Mouse (Mus musculus): ENCODE results near the gene Lcn8.

Gene Lcn8

DNA sequence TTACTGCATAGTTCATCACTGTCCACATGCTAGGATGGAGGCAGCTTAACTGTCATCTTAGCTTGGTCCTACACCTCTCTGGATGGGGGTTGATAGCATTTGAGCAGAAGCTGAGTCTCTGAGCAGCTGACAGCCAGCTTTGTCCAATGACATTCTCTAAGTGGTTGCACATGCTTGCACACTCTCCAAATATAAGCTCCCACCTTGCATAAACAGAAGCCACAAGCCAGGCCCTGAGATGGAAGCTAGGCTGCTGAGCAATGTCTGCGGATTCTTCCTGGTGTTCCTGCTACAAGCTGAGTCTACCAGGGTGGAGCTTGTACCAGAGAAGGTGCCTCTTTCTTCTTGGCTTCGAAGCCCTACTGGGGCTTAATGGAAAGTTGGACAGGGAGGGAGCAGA is at the start of gene Lcn8:
Gene Lcn8, plus strand, starts transcription at position 219 of the 400 bp plus-strand sequence.
- no peak for DNase-seq (ENCODE audit: low read depth)

- DNase-seq (ENCODE audit: low read depth) = peak; percentile 65
Observed at GRCm38 (mm10) chr2:25607761-25608622, 44.9 kb upstream of the Lcn8 start, which contains the start of gene Rabl6. Rabl6 (minus strand) TSS chr2:25608521.

DNA sequence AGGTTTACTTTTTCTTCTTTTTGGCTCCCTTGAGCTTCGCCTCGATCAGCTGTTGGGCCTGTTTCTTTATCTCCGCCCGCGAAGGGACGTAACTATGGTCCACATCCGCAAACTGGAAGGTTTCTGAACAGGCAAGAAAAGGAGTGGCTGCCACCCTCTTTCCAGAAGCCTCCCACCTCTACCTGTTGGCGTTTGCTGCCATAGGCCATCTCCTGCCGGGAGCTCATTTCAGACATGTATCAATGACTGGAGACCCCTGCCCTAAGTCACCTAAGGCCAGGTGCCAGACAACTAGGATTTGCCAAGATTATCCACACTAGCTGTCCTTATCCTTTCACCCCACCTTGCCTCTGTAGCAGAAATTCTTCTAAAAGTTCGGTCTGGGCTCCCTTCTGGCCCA is 44.2 kb upstream of the Lcn8 start:
- DNase-seq (ENCODE audit: low read depth) = no peak

DNA sequence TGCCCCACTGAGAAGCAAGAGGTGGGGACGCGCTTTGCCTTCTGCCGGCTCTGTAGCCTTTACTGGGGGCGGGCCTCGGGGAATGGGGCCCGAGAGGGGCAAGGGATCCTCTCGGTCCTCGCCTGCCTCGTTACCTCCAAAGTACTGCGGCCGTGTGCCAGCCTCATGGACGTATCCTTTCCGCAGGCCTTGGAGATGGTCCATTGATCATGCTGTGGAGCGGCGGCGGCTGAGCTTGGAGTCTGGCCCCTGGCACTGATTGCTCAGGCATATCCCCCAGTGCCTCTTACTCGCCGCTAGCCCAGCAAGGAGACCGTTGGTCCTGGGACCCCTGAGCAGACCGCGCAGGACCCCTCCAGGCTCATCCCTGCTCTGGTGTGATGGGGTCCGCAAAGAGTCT is 36.5 kb upstream of the Lcn8 start:
- no peak for DNase-seq (ENCODE audit: low read depth)

DNA sequence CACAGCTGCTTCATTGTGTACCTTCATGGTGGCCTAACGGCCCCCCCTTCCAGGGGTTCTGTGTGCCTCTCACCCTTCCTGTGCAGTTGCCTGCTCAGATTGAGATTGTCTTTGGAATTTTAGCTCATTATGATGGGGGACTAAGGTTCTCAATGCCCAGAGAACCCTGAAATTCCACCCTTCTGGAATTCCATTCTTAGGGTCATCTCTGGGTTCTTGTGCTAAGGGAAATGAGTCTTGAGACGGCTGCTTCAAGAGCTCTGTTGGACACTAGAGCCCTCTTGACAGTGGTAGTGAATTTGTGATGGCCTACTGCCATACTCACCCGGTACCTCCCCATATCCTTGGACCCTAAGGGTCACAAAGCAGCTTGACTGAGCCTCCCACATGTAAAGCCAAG is 35.3 kb upstream of the Lcn8 start, which contains the start of gene Ccdc183:
Gene Ccdc183, minus strand, starts transcription at position 101 of the 400 bp plus-strand sequence.
- DNase-seq (ENCODE audit: low read depth) = no peak

DNA sequence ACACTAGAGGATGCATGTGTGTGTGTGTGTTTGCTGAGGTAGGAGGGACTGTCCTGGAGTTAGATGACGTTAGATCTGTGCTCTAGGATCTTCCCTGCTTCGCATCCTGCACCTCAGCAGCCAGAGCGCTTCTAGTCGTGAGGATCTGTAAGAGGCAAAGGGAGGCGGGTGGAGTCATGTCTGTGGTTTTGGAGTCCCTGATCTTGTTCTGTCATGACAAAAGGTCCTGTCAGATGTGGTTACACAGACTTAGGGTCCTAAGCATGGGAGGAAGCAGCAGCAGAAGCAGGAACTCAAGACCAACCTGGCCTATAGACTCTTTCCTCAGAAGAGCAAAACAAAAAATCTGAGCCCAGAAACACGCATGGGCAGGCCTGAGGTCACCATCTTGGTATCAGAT is 32.5 kb upstream of the Lcn8 start:
- DNase-seq (ENCODE audit: low read depth) = no peak

DNA sequence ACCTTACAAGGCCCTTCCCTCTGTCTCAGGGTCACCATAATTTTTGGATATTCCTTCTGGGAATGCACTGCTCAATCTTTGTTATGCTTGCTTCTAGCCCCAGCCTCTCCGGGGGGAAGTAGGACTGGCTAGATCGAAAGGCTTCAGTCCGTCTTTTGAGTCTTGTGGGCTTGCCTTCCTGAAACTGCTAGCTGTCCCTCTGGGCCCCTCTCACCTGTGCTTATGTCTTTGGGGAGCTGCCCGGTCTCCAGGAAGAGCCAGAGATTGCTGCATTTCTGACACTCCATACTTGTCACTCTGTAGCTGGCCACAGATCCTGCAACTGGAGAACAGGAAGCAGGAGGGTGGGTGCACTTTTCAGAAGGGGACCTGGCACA is 32.1 kb upstream of the Lcn8 start:
- DNase-seq (ENCODE audit: low read depth) = no peak

GRCm38 (mm10) chr2:25621229-25622200 is 31.4 kb upstream of the Lcn8 start, which contains the start of gene Tmem141:
Tmem141 (minus strand) TSS chr2:25622005.
- peak; percentile 61 for DNase-seq (ENCODE audit: low read depth)

- DNase-seq (ENCODE audit: low read depth) = no peak
Observed at GRCm38 (mm10) chr2:25625986-25626385, 26.9 kb upstream of the Lcn8 start.

DNA sequence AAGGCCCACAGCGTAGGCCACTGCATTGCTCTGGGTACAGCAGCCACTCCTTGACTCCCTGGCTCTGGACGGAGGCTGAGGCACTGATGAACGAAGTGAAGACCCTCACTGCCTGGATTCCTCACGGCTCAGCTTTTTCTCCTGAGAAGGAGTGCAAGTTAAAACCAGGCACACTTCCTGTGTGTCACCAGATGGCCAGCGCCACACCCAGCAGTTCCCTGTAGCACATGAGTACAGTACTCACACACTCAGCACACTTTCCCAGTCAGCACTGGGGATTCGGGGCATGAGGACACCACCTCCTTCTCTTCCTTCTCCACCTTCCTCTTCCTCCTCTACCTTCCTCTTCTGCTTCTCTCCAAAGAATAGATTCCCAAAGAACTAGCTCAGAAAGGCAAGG is 25.1 kb upstream of the Lcn8 start, which contains the start of gene Fcna:
Gene Fcna, minus strand, starts transcription at position 220 of the 400 bp plus-strand sequence.
- DNase-seq (ENCODE audit: low read depth) = no peak

DNA sequence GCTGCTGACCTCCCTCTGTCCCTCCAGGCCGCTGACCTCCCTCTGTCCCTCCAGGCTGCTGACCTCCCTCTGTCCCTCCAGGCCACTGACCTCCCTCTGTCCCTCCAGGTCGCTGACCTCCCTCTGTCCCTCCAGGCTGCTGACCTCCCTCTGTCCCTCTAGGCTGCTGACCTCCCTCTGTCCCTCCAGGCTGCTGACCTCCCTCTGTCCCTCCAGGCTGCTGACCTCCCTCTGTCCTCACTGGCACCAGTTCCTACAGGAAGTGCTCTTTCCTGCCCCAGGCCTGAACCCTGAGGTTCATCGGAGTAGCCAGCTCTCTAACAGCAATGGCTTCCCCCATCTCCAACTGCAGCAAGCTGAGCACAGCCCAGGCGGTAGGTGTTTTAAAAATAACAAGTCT is 24.2 kb upstream of the Lcn8 start:
- DNase-seq (ENCODE audit: low read depth) = no peak

DNA sequence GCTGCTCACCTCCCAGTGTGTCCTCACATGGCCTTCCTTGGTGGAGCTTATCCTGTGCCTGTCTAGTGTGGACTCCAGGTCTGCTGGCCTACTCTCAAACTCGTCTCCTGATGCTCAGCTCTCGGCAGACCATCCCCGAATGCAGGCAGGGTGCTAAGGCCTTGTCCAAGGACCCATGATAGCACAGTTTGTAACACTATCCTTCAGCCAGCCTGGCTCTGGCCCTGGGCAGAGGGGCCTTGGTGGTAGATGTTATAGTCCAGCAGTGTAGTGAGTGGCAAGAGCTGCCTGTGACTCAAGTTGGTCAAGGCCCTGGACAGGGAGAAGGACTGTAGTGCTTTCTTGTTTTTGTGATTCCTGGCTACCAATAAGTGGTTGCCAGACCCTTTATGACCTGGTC is 19.3 kb upstream of the Lcn8 start:
- DNase-seq (ENCODE audit: low read depth) = no peak

GRCm38 (mm10) chr2:25634046-25634445 is 18.9 kb upstream of the Lcn8 start:
- DNase-seq (ENCODE audit: low read depth) = no peak

DNA sequence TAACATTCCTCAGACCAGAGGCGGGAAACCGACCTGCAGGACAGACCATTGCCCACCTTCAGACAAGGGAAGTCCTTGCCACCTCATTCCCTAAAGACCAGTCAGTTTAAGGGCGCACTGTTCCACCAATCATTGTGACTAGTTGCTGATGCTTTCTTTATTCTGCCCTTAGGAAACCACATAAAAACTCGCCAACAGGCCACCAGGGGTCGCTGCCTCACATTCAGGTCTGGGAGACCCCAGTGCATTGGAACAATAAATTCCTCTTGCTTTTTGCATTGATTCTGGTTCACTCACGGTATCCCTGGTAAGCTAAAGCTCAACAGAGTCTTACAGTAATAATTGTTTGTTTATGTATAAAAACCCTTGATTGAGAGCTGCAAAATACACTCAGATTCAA is 13.0 kb upstream of the Lcn8 start:
- no peak for DNase-seq (ENCODE audit: low read depth)

- no peak for DNase-seq (ENCODE audit: low read depth)
Observed at GRCm38 (mm10) chr2:25654502-25654901, 1.6 kb downstream of the Lcn8 start.

DNA sequence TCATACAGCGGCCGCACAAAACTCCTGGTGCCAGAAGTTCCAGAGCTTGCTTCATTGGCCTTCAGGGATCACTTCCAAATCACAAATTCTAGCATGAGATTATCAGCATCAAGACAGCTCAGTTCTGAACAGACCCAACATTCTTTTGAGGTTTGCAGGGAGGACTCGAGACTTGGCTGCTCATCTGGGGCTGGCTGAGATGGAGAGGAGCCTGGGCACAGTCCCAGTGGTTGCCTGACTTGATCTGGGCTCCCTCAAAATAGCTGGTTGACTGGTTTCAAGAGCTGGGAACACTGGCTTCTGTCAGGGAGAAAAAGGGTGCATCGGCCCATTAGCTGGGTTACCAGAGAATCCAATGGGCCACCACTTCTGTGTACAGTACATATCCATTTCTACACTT is 3.8 kb downstream of the Lcn8 start:
- DNase-seq (ENCODE audit: low read depth) = peak; percentile 36

GRCm38 (mm10) chr2:25657246-25657645 is 4.3 kb downstream of the Lcn8 start:
- DNase-seq (ENCODE audit: low read depth) = no peak

DNA sequence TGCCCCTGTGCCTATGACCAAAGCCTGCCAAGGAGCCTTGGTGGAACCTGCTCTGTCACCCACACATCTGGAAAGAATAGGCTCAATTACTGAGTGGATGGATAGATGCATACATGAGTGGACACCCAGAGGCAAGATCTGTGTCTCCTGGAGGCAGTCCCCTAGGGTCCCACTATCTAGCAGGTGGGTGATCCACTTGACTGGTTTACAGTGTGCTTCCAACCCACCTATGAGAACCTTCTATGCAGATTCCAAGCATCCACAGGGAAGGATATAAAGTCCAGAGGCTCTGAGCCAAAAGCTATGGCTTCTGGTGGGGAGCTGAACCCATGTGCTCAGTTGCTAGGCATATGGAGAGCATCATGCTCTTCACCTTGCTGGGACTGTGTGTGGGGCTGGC is 4.7 kb downstream of the Lcn8 start, which contains the start of gene Lcn5:
Gene Lcn5, plus strand, starts transcription at position 301 of the 400 bp plus-strand sequence.
- no peak for DNase-seq (ENCODE audit: low read depth)

DNA sequence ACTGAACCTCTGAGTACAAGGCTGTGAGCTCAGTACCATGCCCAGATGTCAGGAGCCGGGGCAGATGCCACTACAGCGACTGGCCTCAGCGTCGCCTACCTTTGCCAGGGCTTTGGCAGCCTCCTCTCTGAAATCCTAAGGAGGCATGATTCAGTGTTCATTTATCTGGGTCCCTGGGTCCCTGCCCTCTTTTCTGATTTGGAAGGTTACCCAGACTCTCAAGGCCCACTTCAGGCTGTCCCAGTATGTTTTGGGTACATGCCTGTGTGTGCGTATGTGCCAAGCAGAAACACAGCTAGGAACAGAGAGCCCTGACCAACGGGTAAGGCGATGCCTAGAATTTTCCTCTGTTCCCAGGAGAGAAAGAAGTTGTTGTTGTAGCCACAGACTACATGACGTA is 7.4 kb downstream of the Lcn8 start:
- DNase-seq (ENCODE audit: low read depth) = peak; percentile 27

DNA sequence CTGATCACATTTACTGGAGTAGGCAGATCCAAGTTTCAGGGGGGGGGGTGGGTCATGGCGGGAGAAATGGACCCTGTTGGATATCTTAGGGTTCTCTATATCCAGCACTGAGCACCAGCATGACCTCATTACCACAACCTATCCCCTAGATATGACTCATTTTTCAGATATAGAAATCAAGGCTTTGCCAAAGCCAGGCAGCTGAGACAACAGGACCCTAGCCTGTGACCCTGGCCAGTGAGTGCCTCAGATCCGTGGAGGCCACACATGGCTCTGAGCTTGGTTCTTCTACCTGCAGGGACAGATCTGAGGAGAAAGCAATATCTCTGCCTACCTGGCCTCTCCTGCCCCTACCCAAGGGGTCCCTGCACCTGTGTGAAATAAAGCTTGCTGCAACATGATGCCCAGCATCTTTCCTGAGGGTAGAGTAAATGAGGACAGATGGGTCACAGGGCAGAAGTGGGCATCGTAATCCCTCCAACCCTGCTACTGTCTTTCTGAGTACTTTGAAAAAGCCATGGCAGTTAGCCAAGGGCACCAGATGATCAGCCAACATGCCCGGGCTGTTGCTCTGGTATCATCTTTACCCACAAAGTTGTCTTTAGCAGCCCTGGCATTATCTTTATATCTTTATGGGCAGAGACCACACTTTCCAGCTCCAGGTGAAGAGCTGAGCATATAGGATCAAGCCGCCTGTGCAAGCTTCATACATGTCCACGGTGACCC is 8.5 kb downstream of the Lcn8 start:
- DNase-seq (ENCODE audit: low read depth) = no peak

GRCm38 (mm10) chr2:25663511-25663910 is 10.6 kb downstream of the Lcn8 start:
- no peak for DNase-seq (ENCODE audit: low read depth)

DNA sequence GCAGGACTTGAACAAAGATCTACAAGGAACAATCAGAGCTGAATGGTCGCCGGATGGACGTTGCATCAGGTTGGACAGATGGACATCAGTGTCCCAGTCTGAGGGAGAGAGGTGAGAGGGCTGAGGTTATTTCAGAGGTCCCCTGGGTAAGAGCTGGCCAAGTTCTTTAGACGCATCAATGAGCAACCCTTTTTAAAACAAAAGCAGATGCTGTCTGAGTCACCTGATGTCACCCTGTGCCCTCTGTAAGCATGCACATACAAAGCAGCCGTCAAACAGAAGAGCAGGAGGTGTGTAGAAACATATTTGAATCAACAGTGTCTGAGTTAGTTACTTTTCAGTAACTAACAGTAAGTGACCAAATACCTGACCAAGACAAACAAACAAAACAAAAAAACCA is 11.2 kb downstream of the Lcn8 start:
- no peak for DNase-seq (ENCODE audit: low read depth)
